Mouse (Mus musculus) right cerebral cortex, adult 2 months (tissue): Measurements from ENCODE around the gene Ccdc57.
"Not testable (repeated sequence)": the region's sequence is repeated elsewhere in the genome, so short reads cannot be mapped to it uniquely, and the experiment has no call there.

Source experiments
- DNase-seq, 2 experiments: peaks; one replicate each; pipeline ENCODE4 v3.0.0; 2021 to 2022; ENCODE audit warnings: low spot score in 2 of 2

Ccdc57 gene

DNA sequence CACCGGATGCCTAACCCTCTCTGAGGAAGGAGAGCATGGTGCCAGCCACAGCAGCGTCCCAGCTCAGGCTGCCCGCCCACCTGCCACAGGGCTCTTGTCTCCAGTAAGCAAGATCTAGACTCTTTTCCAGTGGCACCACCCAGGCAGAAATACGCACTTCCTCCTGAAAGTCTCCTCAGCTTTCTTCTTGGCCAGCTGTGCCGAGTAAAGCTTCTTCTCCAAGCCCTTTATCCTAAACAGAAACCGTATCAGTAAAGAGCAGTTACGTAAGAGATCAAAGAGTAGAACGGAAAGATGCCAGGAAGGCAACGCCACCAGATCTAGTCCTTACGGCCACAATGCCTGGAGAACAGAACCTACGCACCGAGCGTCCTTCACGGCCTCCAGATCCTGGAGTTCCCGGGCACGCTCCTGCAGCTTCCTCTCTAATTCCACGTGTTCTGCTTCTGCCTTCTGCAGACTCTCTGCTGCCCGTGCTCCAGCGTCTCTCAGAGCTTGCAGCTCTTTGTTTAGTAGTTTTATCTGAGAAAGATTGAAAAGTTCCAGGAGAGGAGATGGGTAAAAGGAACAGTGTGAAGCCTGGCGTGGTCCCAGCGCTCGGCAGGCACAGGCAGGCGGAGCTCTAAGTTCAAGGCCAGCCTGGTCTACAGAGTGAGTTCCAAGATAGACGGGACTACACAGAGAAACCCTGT, 29.4 kb downstream of the Ccdc57 start:
- DNase-seq = peak in 1 of 2 experiments; percentile 21

DNA sequence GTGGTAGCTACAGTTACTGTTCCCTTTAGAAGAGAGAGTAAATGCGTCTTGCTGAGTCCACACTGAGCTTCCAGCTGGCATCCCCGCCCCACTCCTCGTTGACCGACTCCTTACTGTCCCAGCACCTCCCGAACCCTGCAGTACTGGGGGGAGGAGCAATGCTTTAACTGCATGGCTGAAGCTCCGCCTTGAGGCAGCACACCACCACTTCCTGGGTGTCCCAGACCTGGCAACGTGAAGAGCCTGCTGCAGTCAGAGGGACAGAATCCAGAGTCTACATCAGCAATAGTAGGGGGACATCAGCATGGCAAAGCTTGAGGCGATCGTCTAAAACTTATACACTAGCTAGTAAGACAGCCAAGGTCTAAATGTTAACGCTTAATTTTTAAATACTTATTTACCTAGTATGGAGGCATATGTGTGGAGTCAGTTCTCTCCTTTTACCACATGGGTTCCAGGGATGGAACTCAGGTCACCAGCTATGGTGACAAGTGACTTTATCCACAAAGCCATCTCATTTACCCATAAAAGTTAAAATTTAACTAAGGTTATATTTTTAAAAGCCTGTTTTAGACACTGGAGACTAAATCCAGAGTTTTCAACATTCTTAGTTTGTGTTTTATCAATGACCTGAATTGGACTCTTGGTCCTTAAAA, 30.1 kb downstream of the Ccdc57 start:
- DNase-seq = no peak

DNA sequence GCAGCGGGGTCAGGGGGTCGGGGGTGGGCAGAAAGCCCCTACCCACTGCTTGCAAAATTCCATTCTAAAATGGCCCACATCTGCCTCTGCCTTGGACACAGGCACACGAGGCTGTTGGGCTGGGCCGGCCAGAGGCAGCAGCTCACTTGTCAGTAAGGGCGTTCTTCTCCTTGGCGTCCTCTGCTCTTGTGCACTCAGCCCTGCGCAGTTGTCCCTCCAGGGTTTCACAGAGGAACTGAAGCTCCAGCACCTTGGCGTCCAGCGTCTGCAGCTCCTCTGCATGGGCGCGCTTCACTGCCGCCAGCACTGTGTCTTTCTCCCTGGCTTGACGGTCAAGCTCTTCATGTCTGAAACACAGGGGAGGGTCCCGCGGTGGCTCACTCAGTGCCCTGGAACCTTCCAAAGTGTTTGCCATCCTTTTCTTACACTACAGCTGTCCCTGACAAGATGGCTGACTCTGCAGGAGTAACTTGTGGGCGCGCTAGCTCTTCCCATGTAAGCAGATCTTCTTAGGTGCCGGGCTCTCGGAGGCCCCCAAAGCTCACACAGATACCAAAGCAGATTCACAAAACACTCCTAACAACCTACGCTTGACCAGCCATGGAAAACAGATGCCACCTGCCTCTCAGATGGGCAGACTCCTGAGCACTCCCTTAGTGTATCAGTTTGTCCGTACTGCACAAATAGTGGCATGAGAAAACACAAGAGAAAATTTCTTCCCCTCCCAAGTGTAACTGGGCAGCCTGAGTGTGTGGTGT, 30.8 kb downstream of the Ccdc57 start:
- DNase-seq = no peak

DNA sequence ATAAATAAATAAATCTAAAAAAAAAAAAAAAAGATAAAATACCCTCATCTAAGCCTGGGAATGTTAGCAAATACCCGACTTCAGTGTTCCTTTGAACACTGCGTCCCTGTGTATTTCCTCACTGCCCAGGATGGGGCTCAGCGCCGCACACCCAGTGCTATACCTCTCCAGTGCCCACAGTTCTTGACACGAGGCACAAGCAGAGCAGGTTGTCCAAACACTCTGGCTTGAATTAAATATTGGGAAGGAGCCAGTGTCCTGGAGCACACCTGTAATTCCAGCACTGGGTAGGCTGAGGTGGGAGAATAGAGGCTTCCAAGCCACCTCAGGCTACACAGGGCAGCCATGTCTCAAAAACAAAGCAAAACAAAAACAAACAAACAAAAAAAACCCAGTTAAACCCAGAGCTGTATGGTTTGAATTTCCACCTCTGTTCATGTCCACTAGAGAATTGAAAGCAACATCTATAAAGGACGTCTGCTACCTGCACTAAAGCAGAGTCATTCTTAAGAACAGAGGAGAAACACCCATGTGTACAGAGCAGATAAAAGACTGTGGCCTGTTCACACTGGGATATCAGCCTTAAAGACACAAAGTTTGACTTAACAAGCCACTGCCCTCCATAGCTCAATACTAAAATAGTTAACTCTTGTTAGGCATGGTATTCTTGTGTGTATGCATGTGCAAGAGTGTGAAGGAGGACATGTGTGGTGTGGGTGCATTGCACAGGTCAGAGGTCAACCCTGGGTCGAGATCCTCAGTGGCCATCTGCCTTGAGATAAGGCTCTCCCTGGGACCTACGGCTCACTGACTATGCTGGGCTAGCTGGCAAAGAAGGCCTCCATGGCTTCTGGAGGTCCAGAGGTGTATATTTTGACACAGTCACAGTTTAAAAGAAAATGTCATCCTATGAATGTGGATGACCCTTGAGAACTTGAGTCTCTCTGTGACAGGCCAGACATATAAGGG, 32.1 kb downstream of the Ccdc57 start:
- DNase-seq = no peak

DNA sequence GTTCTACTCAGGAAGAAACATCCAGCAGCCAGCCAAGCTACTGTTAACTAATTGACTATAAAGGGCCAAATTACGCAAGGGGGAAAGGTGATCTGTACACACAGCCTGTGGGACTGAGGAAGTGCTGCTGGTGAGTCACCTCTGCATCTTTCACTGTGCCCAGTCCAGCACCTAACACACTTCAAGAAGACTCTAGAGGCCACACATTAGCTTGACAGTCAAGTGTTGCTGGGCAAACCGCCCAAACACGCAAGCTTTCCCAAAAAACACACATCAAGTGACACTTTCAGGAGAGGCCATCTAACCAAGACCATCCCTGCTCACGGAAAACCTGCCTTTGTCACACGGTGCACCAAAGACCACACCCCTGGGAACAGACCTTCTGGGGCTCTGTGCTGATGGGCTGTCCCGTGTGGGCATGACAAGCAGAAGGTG, 34.5 kb downstream of the Ccdc57 start:
- DNase-seq = no peak

DNA sequence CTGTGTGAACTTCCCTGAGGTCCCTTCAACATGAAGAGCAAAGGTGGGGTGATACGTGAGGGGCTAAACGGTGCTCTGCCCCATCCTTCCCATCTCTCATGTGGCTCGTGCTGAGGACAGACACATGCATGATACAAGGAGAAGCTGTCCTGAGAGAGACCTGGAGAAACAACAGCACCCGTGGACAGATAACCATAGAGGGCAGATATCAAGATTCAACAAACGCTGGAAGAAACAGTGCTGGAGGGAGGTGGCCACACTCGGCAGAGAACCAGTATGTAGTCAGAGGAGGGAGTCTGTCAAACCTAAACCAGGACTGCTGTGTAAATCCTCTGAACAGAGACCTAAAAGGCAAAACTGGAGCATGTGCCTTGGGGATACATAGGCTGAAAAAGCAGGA, 37.2 kb downstream of the Ccdc57 start:
- no peak for DNase-seq

DNA sequence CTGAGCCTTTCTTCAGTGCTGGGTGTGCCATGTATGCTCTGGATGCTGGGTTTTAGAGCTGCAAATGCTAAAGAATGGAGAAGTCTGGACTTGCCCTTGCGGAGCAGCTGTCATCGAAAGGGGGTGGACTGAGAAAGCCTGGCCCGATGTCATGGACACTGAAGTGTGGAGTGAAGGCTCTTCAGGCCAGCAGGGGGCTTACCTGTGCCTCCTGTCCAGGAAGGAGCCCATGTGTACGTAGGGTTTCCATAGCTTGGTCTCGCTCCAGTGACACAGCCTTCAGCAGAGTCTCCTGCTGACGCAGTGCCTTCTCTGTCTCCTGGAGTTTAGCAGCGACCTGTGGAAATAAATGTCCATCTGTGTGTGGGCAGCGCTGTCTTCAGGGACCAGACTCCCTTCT, 38.3 kb downstream of the Ccdc57 start:
- DNase-seq = peak in 1 of 2 experiments; percentile 8

DNA sequence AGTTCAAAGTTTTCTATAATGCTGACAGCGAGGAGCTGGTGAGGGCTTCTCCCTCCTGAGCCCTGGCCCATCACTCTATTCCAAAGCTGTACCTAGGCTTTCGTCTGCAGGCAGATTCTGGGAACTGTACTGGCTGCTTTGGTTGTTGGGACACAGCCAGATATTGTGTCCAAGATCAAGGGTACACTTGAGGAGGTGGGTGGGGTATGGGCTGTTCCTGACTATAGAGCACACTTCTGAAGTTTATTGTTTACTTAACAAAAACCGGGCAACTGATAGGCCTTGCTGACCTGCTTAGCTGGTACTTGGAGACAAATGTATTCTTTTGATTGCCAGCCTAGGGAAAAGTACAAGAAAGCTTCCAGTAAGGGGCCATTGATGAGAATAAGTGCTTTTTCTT, 43.5 kb downstream of the Ccdc57 start:
- no peak for DNase-seq

DNA sequence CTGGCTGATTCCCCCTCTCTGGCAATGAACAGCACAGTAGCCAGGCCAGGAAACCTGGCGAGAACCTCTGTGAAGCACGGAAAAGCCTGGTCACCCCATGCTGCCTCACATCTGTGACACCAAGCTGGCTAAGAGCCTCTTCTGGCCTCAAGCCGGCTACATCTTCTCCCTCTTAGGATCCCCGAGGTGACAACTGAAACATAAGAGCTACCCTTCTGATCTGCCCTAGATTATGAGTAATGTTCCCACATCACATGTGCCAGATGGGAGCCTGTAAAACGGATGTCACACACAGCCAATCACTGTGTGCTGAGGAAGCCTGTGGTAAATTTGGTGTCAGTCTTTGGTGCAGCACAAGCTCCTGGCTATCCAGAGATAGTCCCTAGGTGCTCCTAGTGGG, 44.0 kb downstream of the Ccdc57 start:
- no peak for DNase-seq

DNA sequence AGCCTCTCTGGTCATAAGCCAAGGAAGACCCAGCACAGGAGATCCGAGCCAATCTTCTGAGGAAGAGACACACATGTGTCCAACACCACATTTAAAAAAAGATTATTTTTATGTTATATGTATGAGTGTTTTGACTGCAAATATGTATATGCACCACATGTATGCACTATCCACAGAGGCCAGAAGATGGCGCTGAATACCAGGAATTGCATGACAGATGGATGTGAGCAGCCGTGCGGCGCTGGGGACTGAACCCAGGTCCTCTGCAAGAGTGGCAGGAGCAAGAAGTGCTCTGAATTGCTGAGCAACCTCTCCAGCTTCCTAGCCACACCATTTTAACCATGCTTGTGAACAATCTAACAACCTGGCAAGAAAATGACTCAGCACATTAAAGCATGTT, 45.2 kb downstream of the Ccdc57 start:
- no peak for DNase-seq

DNA sequence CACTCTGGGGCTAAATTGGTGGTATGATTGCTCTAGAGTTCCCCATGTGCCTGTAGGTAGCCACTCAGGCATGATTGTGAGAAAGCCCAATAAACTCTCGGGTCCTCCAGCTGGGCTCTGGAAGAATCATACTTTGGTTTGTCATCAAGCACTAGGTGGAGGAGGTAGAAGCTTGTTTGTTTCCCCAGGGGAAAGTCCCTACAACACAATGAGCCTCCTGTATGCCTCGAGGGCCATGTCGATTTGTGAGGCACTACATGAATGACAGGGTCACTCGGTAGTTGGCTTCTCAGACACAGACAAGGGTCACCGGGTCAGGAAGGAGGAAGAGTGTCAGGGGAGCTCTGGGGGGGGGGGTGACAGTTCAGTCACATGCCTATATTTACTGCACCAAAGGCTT, 46.2 kb downstream of the Ccdc57 start:
- no peak for DNase-seq

DNA sequence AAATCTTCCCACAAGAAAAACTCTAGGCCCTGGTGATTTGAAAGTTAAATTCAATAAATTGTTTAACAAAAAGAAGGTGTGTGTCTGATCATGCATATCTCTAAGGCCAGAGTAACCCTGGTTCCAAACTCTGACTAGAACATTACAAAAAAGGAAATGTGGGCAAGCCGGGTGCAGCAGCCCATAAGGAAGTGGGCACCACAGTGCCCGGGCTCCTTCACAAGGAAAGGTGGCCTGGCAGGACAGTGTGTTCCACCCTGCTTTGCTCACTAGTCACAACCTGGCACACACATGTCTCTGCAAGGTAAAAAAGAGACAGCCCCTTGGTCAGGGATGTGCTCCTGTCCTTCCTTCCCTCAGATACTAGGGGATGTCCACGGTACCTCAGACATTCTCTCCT, 49.1 kb downstream of the Ccdc57 start:
- DNase-seq = no peak

DNA sequence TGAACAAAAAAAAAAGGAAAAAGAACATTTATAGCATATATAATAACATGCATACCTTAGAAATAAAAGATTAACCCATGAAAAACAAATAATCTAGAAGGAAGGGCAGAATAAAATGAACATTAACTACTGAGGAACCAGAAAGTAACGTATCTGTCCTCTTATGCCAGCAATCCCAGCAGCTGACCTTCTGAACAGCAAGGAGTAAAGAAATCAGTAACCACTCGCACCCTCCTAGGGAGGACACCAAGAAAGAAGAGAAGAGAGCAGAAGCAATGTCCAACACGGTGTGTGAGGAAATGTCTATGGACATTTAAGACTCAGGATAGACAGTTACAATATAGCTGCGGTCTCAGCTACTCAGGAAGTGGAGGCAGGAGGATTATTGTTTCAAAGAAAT, 49.7 kb downstream of the Ccdc57 start:
- DNase-seq = no peak

DNA sequence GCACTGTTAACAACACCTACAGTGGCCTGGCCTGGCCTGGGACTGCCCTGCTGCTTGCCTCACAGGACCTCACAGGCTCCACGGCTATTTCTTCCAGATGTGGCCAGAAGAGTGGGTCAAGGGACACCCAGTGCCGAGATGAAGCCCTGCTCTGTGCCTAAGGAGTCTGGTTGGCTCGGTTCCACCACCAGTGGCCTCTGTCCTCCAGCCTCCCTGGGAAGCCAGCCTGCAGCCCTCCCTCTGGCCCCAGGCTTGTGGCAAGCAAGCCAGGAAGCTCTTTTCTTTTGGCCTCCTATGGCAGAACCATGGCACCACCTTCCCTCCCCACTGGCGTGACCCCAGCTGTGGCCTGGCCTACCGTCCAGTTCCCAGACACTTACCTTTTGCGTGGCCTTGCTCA, 59.5 kb downstream of the Ccdc57 start:
- no peak for DNase-seq

DNA sequence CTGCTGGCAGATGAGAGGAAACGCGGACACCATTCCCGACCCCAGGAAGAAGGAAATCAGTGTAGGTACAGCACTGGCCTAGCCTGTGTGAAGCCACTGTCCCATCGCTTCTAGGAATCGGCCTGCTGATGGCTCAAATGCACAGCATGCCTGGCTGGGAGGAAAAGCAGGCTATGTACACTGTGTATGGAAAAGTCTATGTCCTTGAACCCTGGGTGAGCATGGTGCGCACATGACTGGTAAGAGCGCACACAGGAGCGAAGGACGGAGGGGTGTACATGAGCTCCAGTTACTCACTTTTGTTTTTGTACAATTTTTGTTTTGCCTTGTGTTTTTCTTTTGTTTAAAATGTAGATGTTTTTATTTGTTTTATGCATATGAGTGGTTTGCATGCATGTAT, 61.2 kb downstream of the Ccdc57 start:
- no peak for DNase-seq

DNA sequence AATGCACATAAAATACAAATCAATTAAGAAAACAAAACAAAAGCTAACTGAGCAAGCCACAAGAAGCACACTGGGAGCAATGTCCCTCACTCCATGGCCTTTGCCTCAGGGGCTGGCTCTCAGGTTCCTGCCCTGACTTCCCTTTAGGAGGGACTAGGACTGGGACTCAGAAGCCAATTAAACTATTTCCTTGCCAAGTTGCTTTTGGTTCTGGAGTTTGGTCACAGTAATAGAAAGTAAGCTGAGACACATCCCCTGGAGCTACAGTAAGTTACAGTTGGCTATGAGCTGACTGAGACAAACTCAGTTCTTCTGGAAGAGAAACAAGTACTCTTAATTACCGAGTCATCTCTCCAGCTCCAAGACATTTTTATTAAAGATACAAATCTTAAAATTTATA, 66.9 kb downstream of the Ccdc57 start:
- DNase-seq = no peak

DNA sequence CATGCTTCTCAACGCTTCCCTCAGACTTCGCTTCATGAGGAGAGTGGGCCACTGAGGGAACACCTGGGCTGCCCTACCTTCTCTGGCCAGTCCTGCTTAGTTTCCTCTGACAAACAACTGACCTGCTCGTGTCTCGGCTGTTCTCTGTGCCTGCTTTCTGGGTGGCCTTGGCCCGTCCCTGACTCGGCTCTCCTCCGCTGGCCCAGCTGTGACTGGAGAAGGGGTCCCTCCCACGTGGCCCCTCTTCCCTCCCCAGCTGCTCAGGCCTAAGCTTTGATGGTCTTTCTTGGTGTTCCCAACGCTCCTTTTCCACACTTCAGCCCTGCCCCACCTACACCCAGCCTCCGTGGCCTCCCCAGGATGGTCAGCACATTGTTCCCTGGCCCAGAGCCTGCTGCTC, 69.9 kb downstream of the Ccdc57 start:
- DNase-seq = no peak

DNA sequence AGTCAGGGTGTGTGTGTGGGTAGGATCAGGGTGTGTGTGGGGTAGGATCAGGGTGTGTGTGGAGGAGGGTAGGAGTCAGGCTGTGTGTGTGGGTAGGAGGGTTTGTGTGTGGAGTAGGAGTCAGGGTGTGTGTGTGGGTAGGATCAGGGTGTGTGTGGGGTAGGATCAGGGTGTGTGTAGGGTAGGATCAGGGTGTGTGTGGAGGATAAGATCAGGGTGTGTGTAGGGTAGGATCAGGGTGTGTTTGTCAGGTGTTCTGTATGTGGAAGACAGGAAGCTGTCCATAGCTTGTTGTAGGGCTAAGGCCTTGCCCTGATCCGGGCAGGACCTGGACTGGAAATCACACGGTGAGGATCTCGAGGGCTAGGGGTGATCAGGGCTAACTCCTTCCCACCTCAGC, 76.7 kb downstream of the Ccdc57 start:
- not testable (repeated sequence) for DNase-seq

DNA sequence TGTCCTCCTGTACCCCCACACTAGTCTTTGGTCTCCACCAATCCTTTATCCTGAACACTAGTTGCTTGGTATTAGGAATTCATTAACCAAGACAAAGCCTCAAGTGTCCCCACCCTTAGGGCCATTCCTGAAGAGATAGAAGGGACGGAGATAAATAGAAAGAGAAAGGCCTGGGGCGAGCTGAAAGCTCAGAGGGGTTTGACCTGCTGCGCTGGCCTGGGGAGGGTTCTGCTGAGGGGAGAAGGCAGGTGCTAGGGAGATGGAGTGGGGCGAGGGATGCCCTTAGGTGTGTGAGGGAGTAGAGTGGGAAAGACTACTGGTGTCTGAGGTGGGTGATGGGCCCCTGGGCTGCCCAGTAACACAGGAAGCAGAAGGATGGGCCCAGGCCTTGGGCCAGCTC, 78.9 kb downstream of the Ccdc57 start:
- DNase-seq = no peak

DNA sequence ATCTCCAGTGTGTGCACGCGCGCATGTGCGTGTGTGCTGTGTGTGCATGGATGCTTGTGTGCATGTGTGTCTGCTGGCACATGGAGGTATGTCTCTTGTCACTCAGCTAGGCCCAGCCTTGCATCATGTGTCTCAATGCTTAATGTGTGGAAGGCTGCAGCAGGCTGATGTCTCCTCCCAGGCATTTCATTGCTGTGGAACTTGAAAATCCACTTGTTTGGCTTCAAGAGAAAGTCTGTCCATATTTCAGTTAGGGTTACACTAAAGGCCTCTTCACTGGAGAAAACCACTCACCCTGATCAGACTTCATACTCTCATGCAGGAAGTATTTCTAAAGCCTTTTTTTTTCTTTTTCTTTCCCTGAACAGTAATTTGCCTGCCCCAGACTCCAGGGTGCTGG, 79.5 kb downstream of the Ccdc57 start:
- no peak for DNase-seq

DNA sequence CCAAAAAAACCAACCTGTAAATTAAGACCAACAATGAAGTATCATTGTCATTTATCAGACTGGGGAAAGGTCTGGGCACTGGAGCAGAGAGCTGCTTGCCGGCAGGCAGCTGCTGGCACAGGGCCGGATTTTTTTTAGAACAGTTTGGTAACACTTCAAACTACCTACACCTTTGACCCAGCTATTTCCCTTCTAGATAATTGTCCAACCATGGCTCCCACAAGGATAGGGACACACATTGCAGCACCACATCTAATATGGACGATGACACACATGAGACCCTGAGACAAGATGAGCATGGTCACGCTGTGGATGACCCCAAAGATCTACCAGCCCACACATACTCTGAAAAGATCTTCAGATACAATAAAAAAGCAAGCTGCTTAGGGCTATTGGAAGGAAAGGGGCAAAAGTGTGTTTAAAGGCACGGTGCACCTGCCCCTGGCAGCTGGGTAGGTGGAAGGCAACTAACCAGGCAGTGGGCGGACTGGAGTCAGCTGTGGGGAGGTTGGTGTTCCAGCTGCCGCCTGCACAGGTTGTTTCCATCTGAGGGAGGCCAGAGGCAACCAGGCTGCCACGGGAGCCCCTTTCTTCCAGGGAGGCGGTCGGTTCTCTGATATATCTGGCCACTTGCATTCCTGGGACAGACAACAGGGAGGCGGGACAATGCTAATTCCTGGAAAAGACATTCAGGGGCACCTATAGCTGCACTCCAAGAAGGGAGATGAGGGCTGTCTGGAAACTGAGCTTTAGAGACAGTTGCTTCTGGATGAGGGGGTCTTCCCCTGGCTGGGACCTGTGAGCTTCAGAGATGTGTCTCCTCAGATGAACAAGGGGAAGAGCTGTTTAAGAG, 80.4 kb downstream of the Ccdc57 start:
- DNase-seq = no peak
